Mouse (Mus musculus) pancreas, adult 10 weeks (tissue): Measurements from ENCODE around the gene Dzank1. TPM values are rescaled to one million over a fixed set of nuclear protein-coding genes. Genes with fewer than 3 reads are reported as not detected.

Experiments used
- polyA plus RNA-seq: library from polyadenylated mRNA; stranded (reverse); fragments of 350-450 nt; fragmentation: Illumina TruSeq; extraction: RNeasy Lipid Tissue Mini Kit (QIAGEN cat#74804); gene quantifications from one replicate; pipeline ENCODE4 v1.2.3, GENCODE M21; 2015; ENCODE audit warnings: low read depth, low replicate concordance; ENCODE audit not compliant: insufficient read depth

Dzank1 gene
- polyA plus RNA-seq = 0.83 TPM

DNA sequence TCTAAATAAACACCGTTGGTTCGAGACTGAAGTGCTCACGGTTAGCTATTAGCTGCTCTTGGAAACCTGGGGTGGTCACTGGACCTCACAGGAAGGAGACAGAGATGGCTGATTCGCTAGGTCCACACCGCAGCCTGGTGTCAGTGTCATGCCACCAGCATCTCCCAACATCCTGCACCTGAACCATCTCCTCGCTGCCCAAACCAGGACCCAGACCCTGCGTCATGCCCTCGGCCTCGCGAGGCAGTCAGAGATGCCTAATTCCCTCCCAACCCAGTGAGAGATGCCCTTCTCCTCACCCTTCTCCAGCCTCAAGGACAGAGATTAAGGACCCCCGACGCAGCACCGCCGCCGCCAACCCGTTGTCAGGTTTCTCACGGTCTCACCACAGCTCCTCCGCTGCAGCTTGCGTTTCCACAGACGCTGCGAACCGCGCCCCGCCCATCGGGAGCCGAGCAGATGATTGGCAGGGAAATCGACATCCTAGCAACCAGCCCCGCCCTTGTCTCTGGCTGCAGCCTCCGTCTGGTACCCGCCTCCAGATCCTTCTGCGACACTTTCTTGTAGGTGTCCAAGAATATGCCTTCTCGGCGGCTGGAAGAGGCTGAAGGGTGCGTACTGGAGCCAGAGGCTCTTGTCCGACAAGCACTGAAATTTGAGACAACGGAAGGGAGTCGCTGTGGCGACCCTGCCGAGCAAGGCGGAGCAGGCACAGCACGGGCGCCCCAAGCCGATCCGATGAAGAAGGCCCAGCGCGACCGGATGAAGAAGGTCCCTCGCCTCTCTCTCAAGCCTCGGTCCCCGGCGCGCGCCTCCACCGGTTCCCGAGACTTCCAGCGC is at the start of gene Dzank1, which contains the start of gene Polr3f:
Gene Dzank1 (minus strand): TSS at position 434 of the 840 bp plus-strand sequence.
Gene Polr3f (plus strand): TSS at position 738 of the 840 bp plus-strand sequence.

DNA sequence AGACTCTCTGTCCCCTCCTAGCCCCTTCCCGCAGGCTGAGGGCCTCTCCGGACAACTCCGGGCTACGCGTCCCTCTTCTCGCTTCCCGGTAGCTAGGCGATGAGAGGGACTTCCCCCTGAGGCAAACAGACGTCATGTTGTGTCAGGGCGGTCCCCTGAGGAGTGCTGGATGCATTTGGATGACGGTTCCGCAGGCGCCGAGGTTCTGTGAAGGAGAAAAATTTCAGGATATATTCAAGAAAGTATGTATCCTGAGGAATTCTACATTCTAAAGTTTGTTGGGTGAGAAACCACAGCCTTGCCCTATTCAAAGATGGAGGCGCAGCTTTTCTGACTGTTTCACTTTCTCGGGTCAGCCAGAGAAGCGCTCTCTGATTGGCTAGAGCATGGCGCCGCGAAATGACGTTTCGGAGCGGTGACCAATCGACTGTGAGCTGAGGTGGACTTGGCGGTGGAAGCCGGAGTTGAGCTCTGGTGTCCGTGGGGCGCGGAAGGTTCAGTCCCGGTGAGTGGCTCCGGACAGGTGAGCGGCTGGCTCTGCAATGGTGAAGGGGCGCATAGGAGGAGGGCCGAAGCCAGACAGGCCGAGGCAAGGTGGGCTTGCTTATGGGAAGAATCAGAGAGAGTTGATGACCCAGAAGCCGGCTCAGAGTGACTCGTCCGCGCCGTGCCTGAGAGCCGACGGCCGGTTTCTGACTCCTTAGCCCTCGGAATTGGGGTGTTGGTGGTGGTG is 28.8 kb upstream of the Dzank1 start, which contains the start of gene Sec23b:
Gene Sec23b (plus strand): TSS at position 410 of the 733 bp plus-strand sequence.

DNA sequence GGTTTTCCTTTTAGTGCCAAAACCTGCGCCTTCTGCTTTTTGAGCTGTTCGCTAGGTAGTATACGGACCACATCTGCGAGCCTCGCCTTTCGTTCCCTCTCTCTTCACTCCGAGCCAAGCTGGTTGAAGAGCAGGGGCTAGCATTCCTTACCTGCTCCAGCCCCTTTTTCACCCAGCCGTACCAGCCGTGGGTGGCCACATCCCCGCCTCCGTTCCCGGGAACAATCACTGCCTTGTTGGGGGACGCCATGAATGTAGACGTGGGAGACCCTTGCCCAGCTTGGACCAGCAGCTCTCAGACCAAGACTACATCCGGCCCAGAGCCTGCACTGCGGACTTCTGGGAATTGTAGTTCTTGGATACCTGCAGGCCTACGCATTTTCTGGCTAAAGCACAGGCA is 23.3 kb upstream of the Dzank1 start, which contains the start of gene Rbbp9:
Gene Rbbp9 (minus strand): TSS at position 341 of the 400 bp plus-strand sequence.

Other genes with a start within 250 kb of the Dzank1 start
- gene Ovol2, start 195.3 kb downstream of the Dzank1 start, polyA plus RNA-seq = 1.6 TPM
- gene Kat14, start 158.4 kb downstream of the Dzank1 start, polyA plus RNA-seq = 6.9 TPM
- gene Pet117, start 158.4 kb downstream of the Dzank1 start, polyA plus RNA-seq = 1.6 TPM
- 3.7 TPM for gene Polr3f, start 304 bp upstream of the Dzank1 start, polyA plus RNA-seq
- 6.7 TPM for gene Rbbp9, start 23.5 kb upstream of the Dzank1 start, polyA plus RNA-seq
- gene Sec23b, start 28.8 kb upstream of the Dzank1 start, polyA plus RNA-seq = 17.3 TPM
- 13.4 TPM for gene Smim26, start 66.6 kb upstream of the Dzank1 start, polyA plus RNA-seq
- 4.6 TPM for gene Dtd1, start 72.5 kb upstream of the Dzank1 start, polyA plus RNA-seq